Mouse (Mus musculus): ENCODE measurements around the gene Ptms.

GRCm38 (mm10) chr6:124953991-124954715, 34.2 kb upstream of the Ptms start:
- TF ChIP-seq POLR2A (IDR thresholded peaks at IDR 0.05; ENCODE audit: borderline replicate concordance, low read depth, low read length) (no peak), CTCF (IDR thresholded peaks at IDR 0.05; ENCODE audit: low read depth, low read length) (no peak)

All from bone marrow macrophage, adult 2 months (primary cell).